Mouse (Mus musculus) small intestine, adult 2 months (tissue): ENCODE measurements around the gene Gatad1. TPM values are rescaled to one million over a fixed set of nuclear protein-coding genes. Genes with fewer than 3 reads are reported as not detected.

ENCODE experiments used
- H3K27ac ChIP-seq: fragments of 200-500 bp; 2 replicates; pipeline ENCODE4 v1.5.1; 2012; ENCODE audit warnings: low read depth, low read length, control low read depth, inconsistent platforms; ENCODE audit not compliant: insufficient read depth
- H3K27me3 ChIP-seq: fragments of 200-500 bp; 2 replicates; pipeline ENCODE4 v1.6.1; 2012; ENCODE audit warnings: mild to moderate bottlenecking, moderate library complexity, low read length, inconsistent platforms; ENCODE audit not compliant: control insufficient read depth, insufficient read depth
- H3K36me3 ChIP-seq: fragments of 200-500 bp; 2 replicates; pipeline ENCODE4 v1.6.1; 2012; ENCODE audit warnings: mild to moderate bottlenecking, low read length, control low read depth, inconsistent platforms; ENCODE audit not compliant: control insufficient read depth, insufficient read depth
- H3K4me1 ChIP-seq: fragments of 200-500 bp; 2 replicates; pipeline ENCODE4 v1.6.1; 2012; ENCODE audit warnings: low read length, inconsistent platforms, mixed read lengths; ENCODE audit not compliant: control insufficient read depth, insufficient read depth, insufficient read length
- H3K4me3 ChIP-seq: fragments of 200-500 bp; 2 replicates; pipeline ENCODE4 v1.5.1; 2012; ENCODE audit warnings: low read depth, mild to moderate bottlenecking, control low read depth, inconsistent platforms, low read length, moderate library complexity
- CTCF ChIP-seq: fragments of 200-500 bp; IDR thresholded peaks from 2 replicates; pipeline ENCODE4 v1.5.1; 2012; ENCODE audit warnings: low read depth, mild to moderate bottlenecking, control low read depth, inconsistent platforms, low read length, moderate library complexity, mixed read lengths; ENCODE audit not compliant: insufficient replicate concordance, insufficient read length; ENCODE audit errors: extremely low read depth
- POLR2A ChIP-seq: fragments of 200-500 bp; IDR thresholded peaks from 2 replicates; pipeline ENCODE4 v1.6.1; 2012; ENCODE audit warnings: low read depth, mild to moderate bottlenecking, control low read depth, inconsistent platforms, low read length, moderate library complexity
- WGBS: fragments of 180-500 bp; shearing (Covaris S2); methylation state at CpG from one replicate; pipeline ENCODE4 v1.1.7; 2018; 5-methylcytosine and 5-hydroxymethylcytosine counted together
- polyA plus RNA-seq: library from polyadenylated mRNA; depleted of rRNA; stranded (reverse); fragments of >200 nt; gene quantifications from 2 replicates; pipeline ENCODE4 v1.2.3, GENCODE M21; 2012; rRNA removed

Gatad1 gene
- polyA plus RNA-seq, result 13.3 and 24.3 TPM in 2 replicates

DNA sequence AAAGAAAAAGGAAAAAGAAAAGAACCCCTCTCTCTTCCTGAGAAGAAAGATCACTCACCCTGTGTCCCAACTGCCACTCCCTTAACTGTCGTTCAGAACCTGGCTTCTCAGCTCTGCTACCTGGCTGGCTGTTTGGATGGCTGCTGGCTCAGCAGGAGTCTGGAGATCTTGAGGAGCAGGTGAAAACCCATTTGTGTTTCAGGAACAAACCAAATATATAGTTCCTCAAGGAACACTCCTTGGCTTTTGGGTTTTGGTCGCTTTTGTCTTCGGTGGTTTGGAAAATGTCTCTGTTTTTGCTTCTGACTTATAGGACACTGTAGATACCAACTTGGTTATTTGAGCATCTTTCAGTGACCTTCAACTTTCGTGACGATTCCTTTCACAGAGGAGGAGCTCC lies at the start of gene Gatad1:
TSS of gene Gatad1 (minus strand) at position 101 of the 400 bp plus-strand sequence.
- WGBS, result 72% methylated on average over 5 of the region's 5 CpGs
- Histone ChIP-seq H3K36me3 (no peaks in the 10 kb centered on the region), H3K4me1 (no peaks in the 10 kb centered on the region), H3K4me3 (no peak within 1 kb of the TSS), H3K27me3 (no peaks in the 10 kb centered on the region), H3K27ac (no peak within 1 kb of the TSS)
- TF ChIP-seq POLR2A, result no peak

DNA sequence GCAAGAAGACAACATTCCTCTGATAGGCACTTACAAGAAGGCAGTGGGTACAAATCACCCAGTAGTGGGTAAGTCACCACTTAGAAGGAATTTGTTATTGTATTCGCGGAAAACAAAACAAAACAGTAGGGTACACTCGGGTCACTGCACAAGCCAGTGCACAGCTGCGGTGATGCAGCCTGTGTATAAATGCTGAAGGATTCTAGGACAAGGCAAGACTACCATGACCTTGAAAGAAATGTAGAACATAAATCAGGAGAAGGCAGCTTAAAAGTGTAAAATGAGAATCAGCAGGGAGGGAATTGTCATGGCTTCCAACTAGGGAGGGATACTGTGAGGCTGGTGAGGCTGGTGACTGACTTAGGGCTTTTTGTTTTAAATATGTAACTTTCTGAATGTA lies 45.2 kb upstream of the Gatad1 start:
- Histone ChIP-seq H3K4me1 (no peaks in the 10 kb centered on the region), H3K27ac (no peak overlapping the region), H3K36me3 (peaks cover 28% of the 10 kb centered on the region), H3K4me3 (no peak overlapping the region), H3K27me3 (no peaks in the 10 kb centered on the region)
- 93% methylated on average over 4 of the region's 4 CpGs for WGBS
- TF ChIP-seq POLR2A, result no peak

DNA sequence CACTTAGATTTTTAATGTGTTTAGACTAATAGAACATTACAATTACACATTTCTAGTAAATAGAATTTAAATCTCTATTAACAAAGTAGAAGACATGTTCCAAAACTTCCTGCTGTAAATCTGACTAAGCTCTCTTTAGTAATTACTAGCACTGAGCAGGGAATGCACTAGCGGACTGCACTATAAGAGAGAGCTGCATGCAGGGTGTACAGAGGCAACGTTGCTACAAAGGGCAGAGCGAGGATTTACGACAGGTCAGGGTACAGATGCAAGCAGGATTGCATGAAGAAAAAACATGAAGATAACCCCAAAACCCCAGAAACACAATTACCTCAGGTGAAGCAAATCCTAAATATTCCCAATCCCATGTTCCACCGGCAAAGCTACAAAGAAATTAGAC lies 43.0 kb upstream of the Gatad1 start:
- Histone ChIP-seq H3K36me3 (peaks cover 30% of the 10 kb centered on the region), H3K4me3 (no peak overlapping the region), H3K27ac (no peak overlapping the region), H3K4me1 (no peaks in the 10 kb centered on the region), H3K27me3 (no peaks in the 10 kb centered on the region)
- WGBS, result 63% methylated on average over 5 of the region's 5 CpGs
- TF ChIP-seq POLR2A, result no peak
- no peak for TF ChIP-seq CTCF

DNA sequence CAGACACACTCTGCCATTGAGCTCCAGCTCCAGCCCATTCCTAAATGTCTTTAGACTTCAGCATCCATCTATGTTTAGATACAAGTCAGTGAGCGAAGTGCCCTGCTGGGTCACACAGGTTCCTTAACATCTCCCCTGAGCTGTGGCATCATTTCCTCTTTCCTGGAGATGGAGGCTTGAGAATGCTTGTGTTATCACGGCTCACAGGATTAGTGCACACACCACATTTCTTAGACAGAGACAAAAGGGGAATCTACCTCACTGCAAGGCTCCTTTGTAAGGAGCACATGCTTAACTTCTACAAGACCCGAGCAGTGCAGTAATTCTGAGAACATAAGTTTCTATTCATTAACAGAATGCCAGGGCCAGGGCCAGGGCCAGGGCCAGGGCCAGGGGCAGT lies 39.0 kb upstream of the Gatad1 start:
- Histone ChIP-seq H3K36me3 (peaks cover 44% of the 10 kb centered on the region), H3K27me3 (no peaks in the 10 kb centered on the region), H3K4me1 (no peaks in the 10 kb centered on the region), H3K4me3 (no peak overlapping the region), H3K27ac (no peak overlapping the region)
- TF ChIP-seq POLR2A (no peak), CTCF (no peak)
- 80% methylated on average over 3 of the region's 3 CpGs for WGBS

DNA sequence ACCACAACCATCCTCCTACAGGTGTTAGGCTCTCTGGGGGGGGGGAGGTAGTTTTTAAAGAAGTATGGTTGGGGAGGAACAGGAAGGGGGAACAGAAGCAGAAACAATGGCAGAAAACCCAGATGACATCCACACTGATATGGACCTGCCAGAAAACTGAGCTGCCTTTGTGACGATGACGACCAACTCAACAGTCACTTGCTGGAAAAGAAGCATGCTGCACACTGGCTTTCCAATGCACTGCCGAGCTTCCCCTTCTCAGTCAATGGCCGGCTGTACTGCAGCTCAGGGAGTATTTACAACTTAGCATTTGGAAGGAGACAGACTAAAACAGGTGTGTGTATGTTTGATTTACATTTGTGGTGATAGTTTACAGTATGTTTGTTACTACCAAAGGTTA lies 38.2 kb upstream of the Gatad1 start:
- no peak overlapping the region for H3K27ac ChIP-seq
- no peaks in the 10 kb centered on the region for H3K4me1 ChIP-seq
- H3K27me3 ChIP-seq, result no peaks in the 10 kb centered on the region
- H3K36me3 ChIP-seq, result peaks cover 45% of the 10 kb centered on the region
- TF ChIP-seq CTCF (no peak), POLR2A (no peak)
- no peak overlapping the region for H3K4me3 ChIP-seq
- WGBS, result 85% methylated on average over 4 of the region's 4 CpGs

DNA sequence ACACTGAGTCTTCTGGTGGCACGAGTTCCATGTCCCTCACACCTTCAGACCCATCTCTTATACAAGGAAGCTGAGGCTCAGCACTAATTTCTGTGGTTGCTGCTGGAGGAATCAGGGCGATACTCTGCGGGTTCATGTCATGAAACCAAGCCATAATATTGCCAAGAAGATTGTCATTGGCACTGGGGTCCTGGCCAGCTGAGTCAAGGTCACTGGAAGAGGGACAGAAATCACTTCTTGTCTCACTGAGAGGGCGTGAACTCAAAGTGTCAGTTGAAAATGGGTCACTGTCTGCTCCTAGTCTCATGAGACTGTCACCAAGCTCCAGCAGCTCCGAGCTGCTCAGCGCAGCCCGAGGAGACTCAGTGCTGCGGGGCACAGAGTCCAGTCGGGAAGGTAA lies 36.0 kb upstream of the Gatad1 start:
- no peak for TF ChIP-seq POLR2A
- TF ChIP-seq CTCF, result no peak
- H3K4me3 ChIP-seq, result no peak overlapping the region
- H3K36me3 ChIP-seq, result peaks cover 43% of the 10 kb centered on the region
- H3K27me3 ChIP-seq, result no peaks in the 10 kb centered on the region
- no peaks in the 10 kb centered on the region for H3K4me1 ChIP-seq
- WGBS, result 95% methylated on average over 9 of the region's 9 CpGs
- H3K27ac ChIP-seq, result no peak overlapping the region

DNA sequence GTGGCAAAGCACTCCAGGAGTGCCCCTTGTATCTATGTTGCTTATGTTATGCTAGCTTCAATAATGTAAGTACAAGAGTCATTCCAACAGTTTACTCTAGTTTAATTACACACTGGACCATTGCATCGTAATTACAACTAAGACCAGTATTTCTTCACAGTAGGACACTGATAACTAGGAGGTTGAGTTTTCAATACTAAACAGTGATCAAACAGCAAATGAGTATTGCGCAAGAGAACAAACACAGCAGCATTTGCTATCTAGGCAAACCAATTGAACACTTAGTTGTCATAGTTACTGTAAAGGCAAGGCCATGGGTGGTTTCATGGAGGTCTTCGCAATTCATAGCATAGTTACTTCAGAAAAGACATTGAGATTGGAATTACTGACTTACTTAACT lies 34.3 kb upstream of the Gatad1 start:
- Histone ChIP-seq H3K36me3 (peaks cover 37% of the 10 kb centered on the region), H3K27ac (no peak overlapping the region), H3K4me3 (no peak overlapping the region), H3K27me3 (no peaks in the 10 kb centered on the region), H3K4me1 (no peaks in the 10 kb centered on the region)
- 86% methylated on average over 3 of the region's 3 CpGs for WGBS
- TF ChIP-seq CTCF (no peak), POLR2A (no peak)

DNA sequence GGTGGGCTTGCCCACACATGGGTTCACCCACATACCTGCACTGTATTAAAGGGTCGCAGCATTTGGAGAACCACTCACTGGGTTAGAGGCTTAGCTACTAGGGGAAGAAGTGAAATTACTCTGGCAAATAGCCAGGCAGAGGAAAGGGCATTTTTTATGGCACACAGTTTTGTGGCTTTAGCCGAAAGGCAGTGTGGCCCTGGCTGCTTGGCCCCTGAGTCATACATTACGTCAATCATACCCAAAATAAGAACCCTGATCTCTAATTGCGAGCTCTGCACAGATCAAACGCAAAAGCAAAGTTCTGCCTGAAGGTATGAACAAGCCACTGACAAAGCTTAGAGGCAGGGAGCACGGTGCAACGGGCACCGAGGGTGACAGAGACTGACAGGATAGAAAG lies 31.3 kb upstream of the Gatad1 start:
- peaks cover 25% of the 10 kb centered on the region for H3K36me3 ChIP-seq
- 65% methylated on average over 8 of the region's 8 CpGs for WGBS
- H3K4me3 ChIP-seq, result no peak overlapping the region

More for the DNA sequence above, 31.3 kb upstream of the Gatad1 start:
- no peaks in the 10 kb centered on the region for H3K4me1 ChIP-seq
- H3K27ac ChIP-seq, result no peak overlapping the region
- TF ChIP-seq CTCF (no peak), POLR2A (no peak)
- H3K27me3 ChIP-seq, result no peaks in the 10 kb centered on the region
